Mouse (Mus musculus) embryonic facial prominence, embryonic 13.5 days (tissue): Measurements from ENCODE around the gene Mms19. TPM values are rescaled to one million over a fixed set of nuclear protein-coding genes. Genes with fewer than 3 reads are reported as not detected.

Experiments used
- ATAC-seq: fragments of 200-750 bp; cut with Nextera tagmentation; 2 replicates; pipeline ENCODE4 v1.8.0; 2017; ENCODE audit warnings: low read depth; ENCODE audit not compliant: insufficient number of reproducible peaks, insufficient read depth, low FRiP score, low TSS enrichment
- H3K27ac ChIP-seq: fragments of 300-500 bp; sonication (generic); 2 replicates; pipeline ENCODE4 v1.5.1; 2015; ENCODE audit warnings: moderate library complexity, mild to moderate bottlenecking, inconsistent platforms
- H3K27me3 ChIP-seq: fragments of 300-500 bp; sonication (generic); 2 replicates; pipeline ENCODE4 v1.6.1; 2015; ENCODE audit warnings: mild to moderate bottlenecking, inconsistent platforms
- H3K36me3 ChIP-seq: fragments of 300-500 bp; sonication (generic); 2 replicates; pipeline ENCODE4 v1.6.1; 2015; ENCODE audit warnings: mild to moderate bottlenecking, inconsistent platforms
- H3K4me1 ChIP-seq: fragments of 300-500 bp; sonication (generic); 2 replicates; pipeline ENCODE4 v1.6.1; 2015; ENCODE audit warnings: inconsistent platforms
- H3K4me2 ChIP-seq: fragments of 300-500 bp; sonication (generic); 2 replicates; pipeline ENCODE4 v1.6.1; 2015; ENCODE audit warnings: moderate library complexity, mild to moderate bottlenecking, inconsistent platforms
- H3K4me3 ChIP-seq: fragments of 300-500 bp; sonication (generic); 2 replicates; pipeline ENCODE4 v1.5.1; 2015; ENCODE audit warnings: mild to moderate bottlenecking, inconsistent platforms
- H3K9ac ChIP-seq: fragments of 300-500 bp; sonication (generic); 2 replicates; pipeline ENCODE4 v1.6.1; 2015; ENCODE audit warnings: mild to moderate bottlenecking, inconsistent platforms
- H3K9me3 ChIP-seq: fragments of 300-500 bp; sonication (generic); 2 replicates; pipeline ENCODE4 v1.6.1; 2016; ENCODE audit warnings: inconsistent platforms
- WGBS: fragments of 180-500 bp; shearing (Covaris S2); methylation state at CpG from one replicate; pipeline ENCODE4 v1.1.7; 2015; ENCODE audit warnings: mixed read lengths; 5-methylcytosine and 5-hydroxymethylcytosine counted together
- polyA plus RNA-seq: library from polyadenylated mRNA; unstranded; fragments of >200 nt; fragmentation: Nextera tagmentation; extraction: Ambion mirVana; gene quantifications from 2 replicates; pipeline ENCODE4 v1.2.1, GENCODE M21; 2015

Mms19 gene
- polyA plus RNA-seq, 1 experiment from 2014 or later, result 41.2 TPM

- ATAC-seq, result no peak
- Histone ChIP-seq H3K4me3 (no peak overlapping the region), H3K4me2 (no peak overlapping the region), H3K27me3 (no peaks in the 10 kb centered on the region), H3K36me3 (no peaks in the 10 kb centered on the region), H3K9ac (no peak overlapping the region), H3K27ac (no peak overlapping the region; the same call in 1 of the 2 replicates), H3K4me1 (no peaks in the 10 kb centered on the region), H3K9me3 (no peaks in the 10 kb centered on the region)
- WGBS, result 67% methylated on average over 6 of the region's 6 CpGs
Measured at GRCm38 (mm10) chr19:41906311-41907078, 74.5 kb downstream of the Mms19 start.

GRCm38 (mm10) chr19:41905246-41905645 is 75.7 kb downstream of the Mms19 start:
- H3K4me3 ChIP-seq, result no peak overlapping the region
- no peaks in the 10 kb centered on the region for H3K27me3 ChIP-seq
- no peak for ATAC-seq
- H3K4me2 ChIP-seq, result no peak overlapping the region
- H3K4me1 ChIP-seq, result no peaks in the 10 kb centered on the region
- 81% methylated on average over 2 of the region's 2 CpGs for WGBS
- no peak overlapping the region for H3K9ac ChIP-seq
- no peaks in the 10 kb centered on the region for H3K36me3 ChIP-seq
- no peaks in the 10 kb centered on the region for H3K9me3 ChIP-seq
- H3K27ac ChIP-seq, result no peak overlapping the region

DNA sequence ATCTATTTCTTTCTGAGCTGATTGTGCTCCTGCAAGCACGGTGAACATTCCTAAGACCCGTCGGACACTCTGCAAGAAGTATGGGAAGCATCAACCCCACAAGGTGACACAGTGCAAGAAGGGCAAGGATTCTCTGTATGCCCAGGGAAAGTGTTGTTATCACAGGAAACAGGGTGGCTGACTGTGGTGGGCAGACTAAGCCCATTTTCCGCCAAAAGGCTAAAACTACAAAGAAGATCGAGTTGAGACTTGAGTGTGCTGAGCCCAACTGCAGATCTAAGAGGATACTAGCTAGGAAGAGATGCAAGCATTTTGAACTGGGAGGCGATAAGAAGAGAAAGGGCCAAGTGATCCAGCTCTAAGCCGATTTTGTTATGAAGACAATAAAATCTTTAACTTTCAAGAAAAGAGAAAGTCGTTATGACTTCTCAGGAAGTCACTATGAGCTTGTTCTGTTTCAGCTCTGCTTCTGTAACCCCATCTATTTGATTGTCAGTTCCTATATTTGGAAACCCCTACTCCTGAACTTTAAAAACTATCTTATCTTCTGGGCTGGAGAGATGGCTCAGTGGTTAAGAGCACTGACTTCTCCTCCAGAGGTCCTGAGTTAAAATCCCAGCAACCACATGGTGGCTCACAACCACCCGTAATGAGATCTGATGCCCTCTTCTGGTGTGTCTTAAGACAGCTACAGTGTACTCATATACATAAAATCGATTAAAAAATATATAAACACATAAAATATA is 77.9 kb downstream of the Mms19 start:
- no peak overlapping the region for H3K4me2 ChIP-seq
- H3K4me1 ChIP-seq, result no peaks in the 10 kb centered on the region
- no peak overlapping the region for H3K27ac ChIP-seq
- no peaks in the 10 kb centered on the region for H3K9me3 ChIP-seq
- H3K4me3 ChIP-seq, result no peak overlapping the region
- WGBS, result 85% methylated on average over 10 of the region's 10 CpGs
- H3K36me3 ChIP-seq, result no peaks in the 10 kb centered on the region
- no peak overlapping the region for H3K9ac ChIP-seq
- no peak for ATAC-seq
- H3K27me3 ChIP-seq, result no peaks in the 10 kb centered on the region

DNA sequence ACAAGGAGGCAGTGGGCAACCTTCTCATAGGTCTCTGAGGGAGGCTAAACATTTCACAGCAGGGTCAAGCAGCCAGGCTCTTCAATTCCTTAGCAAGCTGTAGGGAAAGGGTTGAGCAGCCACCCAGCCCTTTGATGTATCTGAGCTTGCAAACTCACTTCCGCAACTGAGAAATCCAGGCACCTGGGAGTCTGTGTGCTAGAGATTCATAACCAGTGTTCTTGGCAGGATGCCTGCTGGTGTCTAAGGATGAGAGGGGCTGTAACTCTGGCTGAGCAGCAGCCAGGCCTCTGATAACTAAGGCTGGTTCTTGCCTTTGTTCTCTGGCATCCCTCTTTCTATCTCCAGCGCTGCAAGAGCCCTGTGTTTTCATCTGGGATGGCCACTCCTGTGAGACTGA is 79.3 kb downstream of the Mms19 start:
- ATAC-seq, result no peak
- H3K4me1 ChIP-seq, result no peaks in the 10 kb centered on the region
- no peak overlapping the region for H3K4me3 ChIP-seq
- H3K9me3 ChIP-seq, result no peaks in the 10 kb centered on the region
- WGBS, result 51% methylated on average over 2 of the region's 2 CpGs
- H3K27ac ChIP-seq, result no peak overlapping the region
- no peak overlapping the region for H3K4me2 ChIP-seq
- no peaks in the 10 kb centered on the region for H3K36me3 ChIP-seq
- no peaks in the 10 kb centered on the region for H3K27me3 ChIP-seq
- no peak overlapping the region for H3K9ac ChIP-seq

GRCm38 (mm10) chr19:41900495-41901090 is 80.4 kb downstream of the Mms19 start:
- Histone ChIP-seq H3K9ac (no peak overlapping the region), H3K36me3 (no peaks in the 10 kb centered on the region), H3K4me3 (no peak overlapping the region), H3K4me1 (peaks cover 3% of the 10 kb centered on the region; the same call in 1 of the 2 replicates), H3K4me2 (no peak overlapping the region), H3K27me3 (no peaks in the 10 kb centered on the region), H3K27ac (no peak overlapping the region), H3K9me3 (no peaks in the 10 kb centered on the region)
- ATAC-seq, result no peak
- WGBS, result 85% methylated on average over 8 of the region's 8 CpGs

DNA sequence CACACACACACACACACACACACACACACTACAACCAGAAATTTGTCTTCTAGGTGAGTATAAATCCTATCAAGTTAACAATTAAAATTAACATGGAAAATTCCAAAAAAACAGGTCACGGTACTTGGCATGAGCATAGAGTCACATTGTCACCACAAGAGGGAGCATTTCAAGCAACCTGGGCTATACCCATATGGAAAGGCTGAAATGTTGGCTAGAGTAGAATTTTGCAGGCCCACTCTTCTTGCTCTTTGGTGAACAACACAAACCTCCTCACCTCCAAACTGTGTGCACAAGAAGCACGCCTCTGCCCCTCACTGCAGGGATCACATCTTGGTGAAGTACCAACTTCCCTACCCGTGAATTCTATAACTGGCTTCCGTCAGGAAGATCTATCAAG is 82.1 kb downstream of the Mms19 start:
- Histone ChIP-seq H3K4me3 (no peak overlapping the region), H3K36me3 (no peaks in the 10 kb centered on the region), H3K9ac (no peak overlapping the region), H3K4me2 (no peak overlapping the region), H3K4me1 (peaks cover 15% of the 10 kb centered on the region), H3K27ac (no peak overlapping the region), H3K9me3 (no peaks in the 10 kb centered on the region), H3K27me3 (no peaks in the 10 kb centered on the region)
- ATAC-seq, result no peak
- WGBS, result 48% methylated on average over 4 of the region's 4 CpGs

- H3K9me3 ChIP-seq, result no peaks in the 10 kb centered on the region
- no peaks in the 10 kb centered on the region for H3K27me3 ChIP-seq
- 16% methylated on average over 18 of the region's 18 CpGs for WGBS
- H3K27ac ChIP-seq, result no peak overlapping the region
- H3K4me1 ChIP-seq, result peaks cover 15% of the 10 kb centered on the region
- H3K36me3 ChIP-seq, result 0 out of 2 replicates have a peak, but pooled peaks cover 4% of the 10 kb centered on the region
- H3K4me3 ChIP-seq, result peak overlapping the region; percentile 83
- peak overlapping the region; percentile 92 for H3K4me2 ChIP-seq
- H3K9ac ChIP-seq, result peak overlapping the region; percentile 57
- no peak for ATAC-seq
Measured at GRCm38 (mm10) chr19:41896319-41896711, 84.6 kb downstream of the Mms19 start.

DNA sequence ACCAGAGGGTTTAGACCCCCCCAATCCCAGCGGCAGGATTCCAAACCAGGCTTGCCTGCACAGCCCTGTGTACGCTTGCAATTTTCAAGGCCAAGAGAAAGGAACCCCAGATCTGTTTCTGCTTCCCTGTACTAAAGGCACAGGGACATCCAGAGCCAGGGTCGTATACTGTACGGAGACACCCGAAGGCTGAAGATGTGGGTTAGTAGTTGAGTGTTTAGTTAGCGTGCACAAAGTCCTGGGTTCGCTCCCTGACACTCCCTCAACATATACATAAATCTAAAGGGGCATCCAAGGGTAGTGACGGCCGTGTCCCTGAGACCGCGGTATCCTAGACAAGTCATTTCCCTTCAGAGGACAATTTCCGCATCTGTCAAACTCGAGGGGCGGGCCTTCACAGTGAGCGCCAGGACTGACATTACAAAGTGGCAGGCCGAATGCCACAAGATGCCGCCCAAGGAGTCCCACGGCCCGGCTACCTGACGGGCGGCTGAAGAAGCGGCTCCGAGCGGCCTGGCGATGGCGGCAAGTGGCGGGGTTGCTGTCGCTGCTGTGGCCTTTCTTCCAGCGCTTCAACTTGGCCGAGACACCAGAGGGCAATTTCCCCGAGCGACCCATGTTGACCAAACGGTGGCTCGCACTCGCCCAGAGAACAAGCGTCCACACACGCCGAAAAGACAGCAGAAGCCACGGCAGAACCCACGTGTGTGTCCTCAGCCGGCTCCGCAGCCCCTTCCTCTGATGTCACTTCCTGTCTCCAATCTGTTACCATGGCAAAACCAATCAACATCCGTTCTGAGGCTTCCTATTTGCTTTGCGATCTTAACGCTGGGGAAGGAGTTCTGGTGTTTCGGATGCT is 85.3 kb downstream of the Mms19 start, which contains the start of gene Rrp12:
Gene Rrp12, minus strand, starts transcription at position 714 of the 859 bp plus-strand sequence.
- H3K4me2 ChIP-seq, result peak within 1 kb of the TSS; percentile 92
- H3K4me3 ChIP-seq, result peak within 1 kb of the TSS; percentile 83
- peaks cover 10% of the 10 kb centered on the region; the same call in 1 of the 2 replicates for H3K36me3 ChIP-seq
- ATAC-seq, result peak; percentile 78; the same call in 1 of the 2 replicates
- WGBS, result under 1% methylated on average over 46 of the region's 46 CpGs
- H3K9ac ChIP-seq, result peak within 1 kb of the TSS; percentile 73
- no peak within 1 kb of the TSS for H3K27ac ChIP-seq
- no peaks in the 10 kb centered on the region for H3K9me3 ChIP-seq
- H3K27me3 ChIP-seq, result no peaks in the 10 kb centered on the region
- H3K4me1 ChIP-seq, result peaks cover 15% of the 10 kb centered on the region

DNA sequence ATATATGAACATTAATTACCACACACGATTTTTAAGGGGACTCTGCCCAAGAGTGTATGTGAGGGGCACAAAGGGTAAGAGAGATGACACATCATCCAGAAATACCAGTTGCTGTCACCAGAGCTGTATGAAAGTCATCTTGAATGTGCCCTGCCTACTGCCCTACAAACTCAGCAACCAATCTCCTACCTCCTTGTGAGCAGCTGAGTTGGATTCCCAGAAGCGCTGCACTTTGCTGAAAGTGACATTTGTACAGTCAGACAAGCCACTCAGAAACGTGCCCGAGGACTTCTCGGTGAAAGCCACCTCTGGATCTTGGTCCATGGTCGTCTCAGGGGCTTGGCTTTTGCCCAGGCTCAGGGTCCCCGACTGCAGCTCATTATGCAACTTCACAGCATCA is 86.0 kb downstream of the Mms19 start:
- Histone ChIP-seq H3K27ac (no peak overlapping the region), H3K36me3 (peaks cover 17% of the 10 kb centered on the region), H3K4me1 (peaks cover 15% of the 10 kb centered on the region), H3K27me3 (no peaks in the 10 kb centered on the region), H3K4me2 (peak overlapping the region; percentile 92), H3K4me3 (peak overlapping the region; percentile 83), H3K9ac (peak overlapping the region; percentile 73), H3K9me3 (no peaks in the 10 kb centered on the region)
- WGBS, result 47% methylated on average over 7 of the region's 7 CpGs
- no peak for ATAC-seq
